Mouse (Mus musculus): ENCODE measurements around the gene Tmtc2.

Gene Tmtc2

GRCm38 (mm10) chr10:105416601-105417000 lies 157.7 kb downstream of the Tmtc2 start:
- DNase-seq (ENCODE audit: low read depth, low spot score), result no peak

- no peak for DNase-seq (ENCODE audit: low read depth, low spot score)
Observed at GRCm38 (mm10) chr10:105405856-105406527, 168.3 kb downstream of the Tmtc2 start.

- DNase-seq (ENCODE audit: low read depth, low spot score), result no peak
Observed at GRCm38 (mm10) chr10:105403931-105404330, 170.3 kb downstream of the Tmtc2 start.

GRCm38 (mm10) chr10:105402481-105402779 lies 171.8 kb downstream of the Tmtc2 start:
- DNase-seq (ENCODE audit: low read depth, low spot score), result no peak

- no peak for DNase-seq (ENCODE audit: low read depth, low spot score)
Observed at GRCm38 (mm10) chr10:105401754-105402480, 172.3 kb downstream of the Tmtc2 start.

- DNase-seq (ENCODE audit: low read depth, low spot score), result no peak
Observed at GRCm38 (mm10) chr10:105399316-105399715, 174.9 kb downstream of the Tmtc2 start.

- no peak for DNase-seq (ENCODE audit: low read depth, low spot score)
Observed at GRCm38 (mm10) chr10:105384065-105384464, 190.2 kb downstream of the Tmtc2 start.

- no peak for DNase-seq (ENCODE audit: low read depth, low spot score)
Observed at GRCm38 (mm10) chr10:105381705-105382104, 192.5 kb downstream of the Tmtc2 start.

- DNase-seq (ENCODE audit: low read depth, low spot score), result no peak
Observed at GRCm38 (mm10) chr10:105381202-105381601, 193.0 kb downstream of the Tmtc2 start.

GRCm38 (mm10) chr10:105380584-105380983 lies 193.7 kb downstream of the Tmtc2 start:
- DNase-seq (ENCODE audit: low read depth, low spot score), result no peak

GRCm38 (mm10) chr10:105377711-105378110 lies 196.5 kb downstream of the Tmtc2 start:
- no peak for DNase-seq (ENCODE audit: low read depth, low spot score)

GRCm38 (mm10) chr10:105373265-105373664 lies 201.0 kb downstream of the Tmtc2 start:
- no peak for DNase-seq (ENCODE audit: low read depth, low spot score)

- no peak for DNase-seq (ENCODE audit: low read depth, low spot score)
Observed at GRCm38 (mm10) chr10:105368242-105368641, 206.0 kb downstream of the Tmtc2 start.

GRCm38 (mm10) chr10:105364480-105364879 lies 209.8 kb downstream of the Tmtc2 start:
- DNase-seq (ENCODE audit: low read depth, low spot score), result no peak

- no peak for DNase-seq (ENCODE audit: low read depth, low spot score)
Observed at GRCm38 (mm10) chr10:105350301-105350700, 223.9 kb downstream of the Tmtc2 start.

GRCm38 (mm10) chr10:105345920-105346319 lies 228.3 kb downstream of the Tmtc2 start:
- DNase-seq (ENCODE audit: low read depth, low spot score), result no peak

GRCm38 (mm10) chr10:105332856-105333255 lies 241.4 kb downstream of the Tmtc2 start:
- no peak for DNase-seq (ENCODE audit: low read depth, low spot score)

GRCm38 (mm10) chr10:105330327-105330726 lies 243.9 kb downstream of the Tmtc2 start:
- DNase-seq (ENCODE audit: low read depth, low spot score), result no peak

- DNase-seq (ENCODE audit: low read depth, low spot score), result no peak
Observed at GRCm38 (mm10) chr10:105323646-105324192, 250.5 kb downstream of the Tmtc2 start.

- no peak for DNase-seq (ENCODE audit: low read depth, low spot score)
Observed at GRCm38 (mm10) chr10:105319299-105320057, 254.8 kb downstream of the Tmtc2 start.

- no peak for DNase-seq (ENCODE audit: low read depth, low spot score)
Observed at GRCm38 (mm10) chr10:105318869-105319268, 255.4 kb downstream of the Tmtc2 start.

- DNase-seq (ENCODE audit: low read depth, low spot score), result no peak
Observed at GRCm38 (mm10) chr10:105312986-105313385, 261.3 kb downstream of the Tmtc2 start.

Data from brain, embryonic 18.5 days (tissue).